Mouse (Mus musculus) limb, embryonic 11.5 days (tissue): ENCODE data around the gene Ppt2. TPM values are rescaled to one million over a fixed set of nuclear protein-coding genes. Genes with fewer than 3 reads are reported as not detected.

Experiments
- ATAC-seq: fragments of 200-750 bp; cut with Nextera tagmentation; 2 replicates; pipeline ENCODE4 v1.8.0; 2017; ENCODE audit warnings: low read depth; ENCODE audit not compliant: insufficient number of reproducible peaks, low FRiP score, low TSS enrichment
- DNase-seq: peaks from one replicate; pipeline ENCODE4 v3.0.0-alpha.2; 2015; ENCODE audit warnings: low spot score
- H3K27ac ChIP-seq: fragments of 300-500 bp; sonication (generic); replicated peaks from 2 replicates; pipeline ENCODE4 v1.5.1; 2014; ENCODE audit warnings: low read depth, mild to moderate bottlenecking, low read length
- H3K27me3 ChIP-seq: fragments of 300-500 bp; sonication (generic); 2 replicates; pipeline ENCODE4 v1.6.1; 2014; ENCODE audit warnings: mild to moderate bottlenecking, low read length, mixed read lengths; ENCODE audit not compliant: control insufficient read depth, insufficient read depth
- H3K36me3 ChIP-seq: fragments of 300-500 bp; sonication (generic); 2 replicates; pipeline ENCODE4 v1.6.1; 2014; ENCODE audit warnings: mild to moderate bottlenecking, low read length, moderate library complexity, mixed read lengths; ENCODE audit not compliant: control insufficient read depth, insufficient read depth
- H3K4me1 ChIP-seq: fragments of 300-500 bp; sonication (generic); 2 replicates; pipeline ENCODE4 v1.6.1; 2014; ENCODE audit warnings: low read length, mixed read lengths; ENCODE audit not compliant: control insufficient read depth, insufficient read depth
- H3K4me2 ChIP-seq: fragments of 300-500 bp; sonication (generic); 2 replicates; pipeline ENCODE4 v1.6.1; 2014; ENCODE audit warnings: low read depth, mild to moderate bottlenecking, moderate library complexity; ENCODE audit not compliant: severe bottlenecking
- H3K4me3 ChIP-seq: fragments of 300-500 bp; sonication (generic); 2 replicates; pipeline ENCODE4 v1.5.1; 2014; ENCODE audit warnings: low read depth, low read length
- H3K9ac ChIP-seq: fragments of 300-500 bp; sonication (generic); 2 replicates; pipeline ENCODE4 v1.6.1; 2014; ENCODE audit warnings: mild to moderate bottlenecking, low read length
- H3K9me3 ChIP-seq: fragments of 300-500 bp; sonication (generic); 2 replicates; pipeline ENCODE4 v1.6.1; 2016; ENCODE audit warnings: low read length; ENCODE audit not compliant: control insufficient read depth
- WGBS: fragments of 180-500 bp; shearing (Covaris S2); extraction: QIAGEN DNeasy Blood & Tissue Kit; methylation state at CpG from one replicate; pipeline ENCODE4 v1.1.7; 2014; 5-methylcytosine and 5-hydroxymethylcytosine counted together
- polyA plus RNA-seq: library from polyadenylated mRNA; unstranded; fragments of >200 nt; fragmentation: Nextera tagmentation; extraction: Ambion mirVana; gene quantifications from 2 replicates; pipeline ENCODE4 v1.2.1, GENCODE M21; 2014

The Ppt2 gene
- polyA plus RNA-seq, 1 experiment from 2014 or later = 26.1 TPM

- DNase-seq = no peak
- no peak overlapping the region for H3K27ac ChIP-seq
- no peak overlapping the region for H3K4me3 ChIP-seq
- peaks cover 3% of the 10 kb centered on the region; the same call in 1 of the 2 replicates for H3K27me3 ChIP-seq
- WGBS = 93% methylated on average over 13 of the region's 13 CpGs
- peaks cover 17% of the 10 kb centered on the region for H3K36me3 ChIP-seq
- 0 out of 2 replicates have a peak, but pooled peaks cover 2% of the 10 kb centered on the region for H3K4me1 ChIP-seq
- no peaks in the 10 kb centered on the region for H3K9me3 ChIP-seq
- ATAC-seq = no peak
- no peak overlapping the region for H3K9ac ChIP-seq
- H3K4me2 ChIP-seq = no peak overlapping the region
Measured at GRCm38 (mm10) chr17:34654392-34654791, 26.1 kb upstream of the Ppt2 start.

- Histone ChIP-seq H3K9me3 (no peaks in the 10 kb centered on the region), H3K27me3 (no peaks in the 10 kb centered on the region), H3K4me3 (no peak overlapping the region), H3K9ac (no peak overlapping the region), H3K27ac (no peak overlapping the region), H3K36me3 (peaks cover 19% of the 10 kb centered on the region), H3K4me2 (no peak overlapping the region), H3K4me1 (0 out of 2 replicates have a peak, but pooled peaks cover 2% of the 10 kb centered on the region)
- WGBS = 64% methylated on average over 9 of the region's 9 CpGs
- ATAC-seq (no peak), DNase-seq (peak; percentile 70)
Measured at GRCm38 (mm10) chr17:34653746-34654285, 25.5 kb upstream of the Ppt2 start.

- no peaks in the 10 kb centered on the region for H3K9me3 ChIP-seq
- H3K4me3 ChIP-seq = no peak overlapping the region
- no peak overlapping the region for H3K4me2 ChIP-seq
- H3K36me3 ChIP-seq = peaks cover 19% of the 10 kb centered on the region
- DNase-seq (no peak), ATAC-seq (no peak)
- H3K27ac ChIP-seq = no peak overlapping the region
- 92% methylated on average over 8 of the region's 8 CpGs for WGBS
- H3K4me1 ChIP-seq = peaks cover 6% of the 10 kb centered on the region; the same call in 1 of the 2 replicates
- H3K27me3 ChIP-seq = no peaks in the 10 kb centered on the region
- no peak overlapping the region for H3K9ac ChIP-seq
Measured at GRCm38 (mm10) chr17:34652985-34653384, 24.7 kb upstream of the Ppt2 start.

- H3K27me3 ChIP-seq = no peaks in the 10 kb centered on the region
- DNase-seq (no peak), ATAC-seq (no peak)
- no peak overlapping the region for H3K4me2 ChIP-seq
- no peaks in the 10 kb centered on the region for H3K9me3 ChIP-seq
- H3K4me1 ChIP-seq = peaks cover 9% of the 10 kb centered on the region; the same call in 1 of the 2 replicates
- H3K27ac ChIP-seq = no peak overlapping the region
- H3K9ac ChIP-seq = no peak overlapping the region
- WGBS = 94% methylated on average over 10 of the region's 10 CpGs
- no peak overlapping the region for H3K4me3 ChIP-seq
- peaks cover 19% of the 10 kb centered on the region for H3K36me3 ChIP-seq
Measured at GRCm38 (mm10) chr17:34652546-34652945, 24.2 kb upstream of the Ppt2 start.

GRCm38 (mm10) chr17:34651507-34652221, 23.4 kb upstream of the Ppt2 start:
- peak; percentile 62 for DNase-seq
- Histone ChIP-seq H3K27me3 (no peaks in the 10 kb centered on the region), H3K4me1 (peaks cover 9% of the 10 kb centered on the region; the same call in 1 of the 2 replicates), H3K4me2 (no peak overlapping the region), H3K4me3 (no peak overlapping the region), H3K36me3 (peaks cover 19% of the 10 kb centered on the region), H3K27ac (no peak overlapping the region), H3K9me3 (no peaks in the 10 kb centered on the region), H3K9ac (no peak overlapping the region; the same call in 1 of the 2 replicates)
- no peak for ATAC-seq
- WGBS = 53% methylated on average over 19 of the region's 19 CpGs

GRCm38 (mm10) chr17:34650781-34651180, 22.5 kb upstream of the Ppt2 start:
- DNase-seq = no peak
- no peak for ATAC-seq
- Histone ChIP-seq H3K4me2 (no peak overlapping the region), H3K4me3 (no peak overlapping the region), H3K27ac (no peak overlapping the region), H3K9ac (no peak overlapping the region), H3K9me3 (no peaks in the 10 kb centered on the region), H3K36me3 (peaks cover 19% of the 10 kb centered on the region), H3K4me1 (peaks cover 7% of the 10 kb centered on the region; the same call in 1 of the 2 replicates), H3K27me3 (no peaks in the 10 kb centered on the region)
- 92% methylated on average over 14 of the region's 14 CpGs for WGBS

- H3K9ac ChIP-seq = no peak overlapping the region
- no peaks in the 10 kb centered on the region for H3K27me3 ChIP-seq
- H3K27ac ChIP-seq = no peak overlapping the region
- H3K36me3 ChIP-seq = peaks cover 16% of the 10 kb centered on the region
- H3K4me1 ChIP-seq = peaks cover 7% of the 10 kb centered on the region; the same call in 1 of the 2 replicates
- no peaks in the 10 kb centered on the region for H3K9me3 ChIP-seq
- H3K4me3 ChIP-seq = no peak overlapping the region
- no peak for DNase-seq
- ATAC-seq = no peak
- 89% methylated on average over 18 of the region's 18 CpGs for WGBS
- no peak overlapping the region for H3K4me2 ChIP-seq
Measured at GRCm38 (mm10) chr17:34649106-34649864, 21.0 kb upstream of the Ppt2 start.

GRCm38 (mm10) chr17:34648141-34648890, 20.0 kb upstream of the Ppt2 start:
- ATAC-seq (no peak), DNase-seq (no peak)
- WGBS = 83% methylated on average over 16 of the region's 16 CpGs
- H3K9ac ChIP-seq = no peak overlapping the region
- peak overlapping the region; percentile 97; the same call in 1 of the 2 replicates for H3K4me3 ChIP-seq
- H3K36me3 ChIP-seq = peaks cover 13% of the 10 kb centered on the region
- H3K27ac ChIP-seq = no peak overlapping the region
- H3K9me3 ChIP-seq = no peaks in the 10 kb centered on the region
- H3K4me2 ChIP-seq = peak overlapping the region; percentile 87
- peaks cover 7% of the 10 kb centered on the region; the same call in 1 of the 2 replicates for H3K4me1 ChIP-seq
- H3K27me3 ChIP-seq = no peaks in the 10 kb centered on the region
